Mouse (Mus musculus) NIH3T3 (cell line): ENCODE measurements around the gene Ctf1.

Experiments
- DNase-seq: peaks from one replicate; pipeline ENCODE4 v3.0.0-alpha.2; 2012; ENCODE audit warnings: low read depth

Gene Ctf1

DNA sequence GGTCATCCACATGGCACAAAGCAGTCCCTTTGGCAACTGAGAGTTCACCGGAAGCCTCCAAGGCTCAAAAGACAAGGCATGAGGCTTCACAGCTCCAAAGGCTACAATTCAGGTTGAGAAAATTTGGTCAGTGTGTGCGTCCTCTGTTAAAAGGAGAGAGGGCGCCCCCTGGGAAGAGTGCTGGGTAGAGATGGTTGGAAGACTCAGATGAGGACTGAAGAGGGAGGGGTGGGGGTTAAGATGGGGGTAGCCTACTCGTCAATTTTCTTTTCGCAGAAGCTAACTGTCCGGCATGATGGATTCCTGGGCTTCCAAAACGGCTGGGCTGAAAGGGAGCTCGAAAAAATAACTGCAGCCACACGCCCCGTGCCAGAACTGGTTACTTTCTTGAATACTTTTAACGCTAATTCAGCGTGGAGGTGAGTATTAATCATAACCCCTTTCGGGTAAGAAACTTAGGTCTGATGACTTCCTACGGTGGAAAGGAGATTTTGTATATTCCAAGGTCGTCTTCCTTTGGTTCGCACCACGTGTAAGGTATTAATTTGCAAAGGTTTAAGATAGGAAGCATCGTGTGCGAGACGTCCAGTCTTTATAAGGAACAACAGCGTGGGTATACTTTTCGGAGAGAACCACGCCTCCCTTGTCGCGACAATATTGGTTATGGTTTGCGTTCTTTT is 32.0 kb downstream of the Ctf1 start, which contains the start of gene Fbxl19:
Gene Fbxl19 (plus strand): TSS at position 178 of the 680 bp plus-strand sequence.
- DNase-seq = peak; percentile 87

DNA sequence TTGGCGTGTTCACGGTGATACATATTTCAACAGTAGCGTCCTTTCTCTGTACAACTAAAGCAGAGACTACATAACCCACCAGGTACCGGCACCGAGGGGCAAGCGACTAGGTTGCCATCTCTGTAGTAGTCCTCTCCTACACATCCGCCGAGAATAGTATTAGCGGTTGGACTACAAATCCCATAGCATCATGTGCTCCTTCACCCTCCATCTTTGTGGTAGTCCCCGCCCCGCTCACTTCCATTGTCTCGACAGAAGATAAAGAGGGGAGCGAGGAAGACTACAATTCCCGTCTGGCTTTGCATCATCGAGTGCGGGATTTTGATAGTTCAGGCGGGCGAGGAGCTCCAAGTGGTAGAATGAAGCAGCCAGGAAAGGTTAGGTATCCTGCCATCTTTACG is 32.7 kb downstream of the Ctf1 start:
- peak; percentile 94 for DNase-seq

DNA sequence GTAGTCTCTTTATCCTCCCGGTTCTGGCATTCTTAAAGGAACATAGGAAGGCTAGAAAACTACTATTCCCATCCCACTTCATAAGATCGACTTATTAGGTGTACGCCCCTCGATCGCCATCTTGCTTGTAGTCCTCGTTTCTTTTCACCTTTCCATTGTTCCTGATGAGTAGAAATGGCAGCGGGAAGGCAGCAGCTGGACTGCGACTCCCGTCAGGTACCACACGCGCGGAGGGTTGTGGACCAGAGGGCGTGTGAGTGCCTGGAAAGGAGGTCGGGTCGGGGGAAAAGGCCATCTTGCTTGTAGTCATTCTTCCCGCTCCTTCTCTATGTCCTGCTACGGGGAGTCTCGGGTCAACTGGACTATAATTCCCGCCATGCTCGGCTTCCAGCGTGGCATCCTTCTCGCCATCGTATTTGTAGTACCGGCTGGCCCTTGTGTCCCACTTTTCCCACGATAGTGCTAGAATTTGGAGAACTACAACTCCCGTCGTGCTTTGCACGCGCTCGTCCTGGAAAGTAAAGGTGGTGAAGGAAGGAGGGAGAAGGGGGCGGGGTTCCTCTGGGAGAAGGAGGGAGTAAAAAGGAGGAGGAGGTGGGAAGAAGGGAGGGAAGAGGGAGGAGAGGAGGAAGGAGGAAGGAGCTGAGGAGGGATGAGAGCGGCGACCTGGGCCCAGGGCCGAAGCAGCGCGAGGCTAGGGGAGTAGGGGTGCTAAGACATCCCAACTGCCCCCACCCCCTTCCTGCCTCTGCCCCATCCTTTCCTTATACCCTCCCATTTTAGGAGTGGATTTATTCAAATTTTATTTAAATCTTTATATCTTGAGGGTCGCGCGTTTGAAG is 33.3 kb downstream of the Ctf1 start:
- DNase-seq = peak; percentile 97

DNA sequence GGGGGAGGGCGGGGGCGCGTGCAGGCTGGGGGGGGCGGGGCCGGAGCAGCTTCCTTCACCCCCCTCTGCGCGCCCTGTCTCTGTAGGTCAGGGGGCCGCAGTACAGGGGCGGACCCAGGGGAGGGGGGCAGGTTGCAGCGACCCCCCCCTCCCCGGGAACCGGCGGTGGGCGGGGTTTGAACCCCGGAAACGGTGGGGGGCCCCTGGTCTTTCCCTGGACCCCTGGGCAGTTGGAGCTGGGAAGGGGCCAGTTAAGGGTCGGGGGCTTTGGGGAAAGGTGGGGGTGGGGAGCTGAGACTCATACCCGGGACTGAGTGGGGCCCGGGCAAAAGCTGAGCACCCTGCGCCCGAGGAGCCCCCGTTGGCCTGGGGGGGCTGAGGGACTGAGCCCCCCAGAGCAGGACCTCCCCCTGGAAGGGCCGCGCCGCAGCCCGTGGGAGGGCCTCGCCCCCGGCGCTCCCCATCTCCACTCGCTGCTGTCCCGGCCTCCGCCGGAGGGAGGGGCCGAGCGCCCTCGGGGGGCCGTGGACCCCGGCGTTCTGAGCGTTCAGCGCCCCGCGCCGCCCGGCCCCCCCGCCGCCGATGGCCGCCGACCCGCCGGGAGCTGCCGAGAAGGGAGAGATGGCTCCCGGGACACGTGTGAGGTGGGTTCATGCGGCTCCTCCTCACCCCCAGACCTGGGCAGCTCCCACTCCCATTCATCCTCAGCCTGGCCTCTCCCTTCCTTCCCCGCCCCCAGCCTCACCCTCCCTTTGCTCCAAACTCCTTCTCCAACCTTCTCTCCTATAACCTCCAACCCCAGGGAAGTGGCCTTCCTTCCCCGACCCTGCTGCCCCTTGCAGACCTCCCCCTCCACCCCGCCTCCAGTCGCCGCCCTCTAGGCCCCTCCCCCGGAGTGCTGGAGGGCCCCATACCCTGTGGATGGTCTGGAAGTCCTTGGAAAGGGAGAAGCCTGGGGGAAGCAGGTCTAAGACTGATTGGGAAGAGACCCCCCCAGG is 34.3 kb downstream of the Ctf1 start:
- no peak for DNase-seq

DNA sequence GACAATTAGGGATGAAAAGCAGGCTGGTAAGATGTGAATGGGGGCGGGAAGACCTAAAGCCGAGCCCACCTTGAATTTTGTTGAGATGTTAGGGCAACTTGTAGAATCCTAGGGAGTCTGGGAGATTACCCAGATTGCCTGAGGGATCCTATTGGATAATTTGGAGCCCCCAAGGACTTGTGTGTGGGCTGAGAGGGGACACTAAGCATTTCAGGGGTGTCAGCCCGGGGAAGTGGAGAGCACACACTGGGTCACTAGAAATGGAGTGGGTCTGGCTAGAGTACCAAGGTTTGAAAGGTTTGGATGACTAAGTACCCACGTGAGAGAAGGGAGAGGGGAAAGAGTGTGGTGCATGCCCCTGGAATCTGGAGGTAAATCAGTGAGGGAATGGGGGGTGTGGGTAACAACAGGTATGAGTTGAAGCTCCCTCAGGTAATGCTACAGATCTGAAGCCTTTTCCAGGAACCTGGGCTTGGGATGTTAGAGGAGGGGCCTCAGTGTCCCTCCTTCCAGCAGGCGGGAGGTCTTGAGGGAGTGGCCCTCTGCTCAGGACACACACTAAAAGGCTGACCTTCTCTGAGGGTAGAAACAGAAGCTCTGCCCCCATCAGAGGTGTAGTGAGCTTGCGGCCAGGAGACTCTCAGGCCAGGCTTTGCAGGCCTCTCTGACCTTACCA is 35.2 kb downstream of the Ctf1 start:
- no peak for DNase-seq

DNA sequence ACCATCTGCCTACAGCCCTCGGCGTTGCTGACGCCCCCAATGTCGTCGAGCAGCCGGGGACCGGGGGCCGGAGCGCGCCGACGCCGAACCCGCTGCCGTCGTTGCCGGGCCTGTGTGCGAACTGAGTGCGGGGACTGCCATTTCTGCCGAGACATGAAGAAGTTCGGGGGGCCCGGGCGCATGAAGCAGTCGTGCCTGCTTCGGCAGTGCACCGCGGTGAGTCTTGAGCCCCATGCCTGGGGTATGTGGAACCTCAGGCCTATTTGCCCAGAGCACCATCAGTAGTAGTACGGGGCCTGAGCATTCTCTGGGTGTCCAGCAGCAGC is 35.7 kb downstream of the Ctf1 start:
- DNase-seq = no peak

DNA sequence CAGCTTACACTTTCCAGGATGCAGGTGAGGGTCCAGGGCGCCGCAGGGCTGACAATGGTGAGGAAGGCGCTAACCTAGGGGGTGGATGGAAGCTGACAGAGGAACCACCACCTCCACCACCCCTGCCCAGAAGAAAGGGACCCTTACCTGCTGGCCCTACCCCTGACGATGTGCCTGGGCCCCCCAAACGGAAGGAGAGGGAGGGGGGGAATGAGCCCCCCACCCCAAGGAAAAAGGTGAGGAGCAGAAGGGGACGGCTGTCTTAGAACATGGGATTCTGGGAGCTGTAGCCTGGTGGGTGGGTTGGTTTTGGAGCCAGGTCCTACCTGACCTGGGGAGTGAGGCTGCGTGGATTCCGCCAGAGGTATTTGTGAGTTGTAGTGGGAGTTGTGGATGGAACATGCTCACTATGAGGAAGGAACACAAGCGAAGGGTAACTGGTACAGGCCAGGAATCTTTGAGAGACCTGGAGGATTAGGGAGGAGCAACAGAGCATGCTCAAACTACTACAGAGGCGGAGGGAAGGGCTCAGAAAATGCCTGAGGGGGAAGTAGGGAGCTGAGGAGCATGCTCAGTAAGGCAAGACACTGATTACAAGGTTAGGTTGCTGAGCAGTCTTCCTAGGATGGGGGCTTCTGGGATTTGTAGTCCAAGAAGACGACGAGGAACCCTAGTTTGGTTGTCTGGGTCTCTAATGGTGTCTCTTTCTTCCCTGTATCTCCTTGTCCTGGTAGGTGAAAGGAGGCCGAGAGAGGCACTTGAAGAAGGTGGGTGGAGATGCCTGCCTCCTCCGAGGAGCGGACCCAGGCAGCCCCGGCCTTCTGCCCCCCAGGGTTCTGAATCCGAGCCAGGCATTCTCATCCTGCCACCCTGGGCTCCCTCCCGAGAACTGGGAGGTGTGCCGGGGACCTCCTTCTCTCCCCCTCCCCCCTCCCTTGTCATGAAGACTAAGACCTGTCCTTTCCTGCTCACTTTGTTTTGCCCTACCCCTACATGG is 37.9 kb downstream of the Ctf1 start:
- no peak for DNase-seq

DNA sequence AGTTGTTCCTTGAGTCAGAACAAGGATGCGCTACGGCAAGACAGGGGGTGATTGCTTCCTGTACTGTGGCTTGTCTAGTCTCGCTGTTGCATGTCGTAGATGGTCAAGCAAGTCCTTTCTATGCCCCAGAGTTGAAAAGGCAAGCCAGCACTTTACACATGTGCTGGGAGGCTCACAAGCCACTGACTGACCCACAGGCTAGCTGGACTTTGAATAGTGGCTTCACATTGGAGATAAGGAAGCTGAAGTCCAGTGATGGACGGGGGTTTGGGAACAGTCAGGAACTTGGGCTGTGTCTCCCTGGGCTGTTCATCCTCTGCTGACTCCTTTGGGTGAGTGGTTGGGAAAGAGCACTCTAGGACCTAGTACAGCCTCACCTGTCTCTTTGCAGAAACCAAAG is 39.1 kb downstream of the Ctf1 start:
- no peak for DNase-seq

DNA sequence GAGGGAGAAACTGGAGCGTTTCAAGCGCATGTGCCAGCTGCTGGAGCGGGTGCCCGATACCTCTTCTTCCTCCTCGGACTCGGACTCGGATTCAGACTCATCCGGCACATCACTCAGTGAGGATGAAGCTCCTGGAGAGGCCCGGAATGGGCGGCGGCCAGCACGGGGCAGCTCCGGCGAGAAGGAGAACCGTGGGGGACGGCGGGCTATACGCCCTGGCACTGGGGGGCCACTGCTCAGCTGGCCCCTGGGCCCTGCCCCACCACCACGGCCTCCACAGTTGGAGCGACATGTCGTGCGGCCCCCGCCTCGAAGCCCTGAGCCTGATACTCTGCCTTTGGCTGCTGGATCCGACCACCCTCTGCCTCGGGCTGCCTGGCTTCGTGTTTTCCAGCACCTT is 39.5 kb downstream of the Ctf1 start:
- no peak for DNase-seq

DNA sequence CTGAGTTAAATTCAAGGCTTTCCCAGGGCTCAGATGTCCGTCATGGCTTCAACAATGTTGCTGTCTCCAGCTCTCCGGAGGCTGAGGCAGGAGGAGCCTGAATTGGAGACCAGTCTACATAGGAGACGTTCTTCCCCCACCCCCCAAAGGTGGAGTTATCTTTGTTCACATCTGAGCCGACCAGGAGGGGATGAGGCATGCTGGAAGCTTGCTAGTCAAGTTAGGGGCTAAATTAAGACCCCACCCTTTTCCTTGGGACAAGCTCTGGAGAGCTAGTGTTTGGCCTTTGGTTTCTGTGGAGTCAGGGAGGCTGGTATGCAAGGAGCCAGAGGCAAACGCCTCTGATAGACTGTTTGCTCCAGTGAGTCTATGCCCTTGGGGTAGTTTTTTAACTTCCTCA is 40.6 kb downstream of the Ctf1 start:
- no peak for DNase-seq

DNA sequence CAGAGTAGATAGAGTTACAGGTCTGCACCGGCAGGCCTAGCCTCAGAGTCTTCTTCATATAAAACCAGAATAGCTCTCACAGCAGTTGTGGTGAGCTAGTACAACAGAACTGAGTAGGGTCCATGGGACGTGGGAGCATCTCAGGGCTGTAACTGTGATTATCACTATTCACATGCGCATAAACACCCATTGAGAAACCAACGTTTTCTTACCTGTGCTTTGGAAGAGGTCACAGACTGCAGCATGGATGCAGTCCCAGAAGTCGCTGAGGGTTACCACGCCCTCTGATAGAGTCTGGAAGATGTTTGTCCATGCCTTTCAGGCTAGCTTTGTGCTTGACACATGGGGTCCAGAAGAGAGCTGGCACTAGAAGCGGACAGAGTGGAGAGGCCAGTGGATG is 41.2 kb downstream of the Ctf1 start:
- DNase-seq = no peak

DNA sequence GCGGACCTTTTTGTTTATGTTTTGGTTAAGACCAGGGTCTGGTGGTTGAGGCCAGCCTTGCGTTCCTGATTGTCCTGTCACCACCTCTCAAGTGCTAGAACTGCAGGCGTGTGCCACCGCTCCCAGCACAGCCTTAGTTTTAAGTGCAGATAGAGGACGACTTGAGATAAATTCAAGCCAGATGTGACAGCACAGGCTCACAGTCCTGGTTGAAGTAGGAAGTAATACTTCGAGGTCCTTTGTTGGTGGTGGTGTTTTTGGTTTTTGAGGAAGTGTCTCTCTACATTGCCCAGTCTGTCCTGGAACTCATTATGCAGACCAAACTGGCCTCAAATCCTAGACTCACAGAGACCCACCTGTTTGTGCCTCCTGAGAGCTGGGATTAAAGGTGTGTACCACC is 47.2 kb downstream of the Ctf1 start:
- DNase-seq = no peak

DNA sequence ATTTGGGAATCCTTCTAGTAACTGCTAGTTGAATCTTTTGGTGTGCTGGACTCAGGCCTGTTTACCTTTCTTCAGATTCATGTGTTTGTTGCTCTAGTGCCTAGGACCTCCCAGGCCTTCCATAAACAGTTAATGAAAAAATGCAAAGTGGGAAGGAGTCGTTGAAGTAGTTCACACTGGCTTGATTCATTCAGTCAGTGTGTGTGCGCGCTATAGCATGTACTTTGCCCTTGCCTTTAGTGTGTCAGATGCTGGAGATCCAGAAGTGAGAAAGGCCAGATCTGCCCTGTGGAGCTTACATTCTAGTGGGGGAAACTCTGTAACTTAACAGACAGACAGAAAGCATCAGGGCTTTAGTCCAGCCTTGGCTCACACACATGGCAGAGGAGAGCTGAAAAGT is 47.9 kb downstream of the Ctf1 start:
- DNase-seq = no peak

DNA sequence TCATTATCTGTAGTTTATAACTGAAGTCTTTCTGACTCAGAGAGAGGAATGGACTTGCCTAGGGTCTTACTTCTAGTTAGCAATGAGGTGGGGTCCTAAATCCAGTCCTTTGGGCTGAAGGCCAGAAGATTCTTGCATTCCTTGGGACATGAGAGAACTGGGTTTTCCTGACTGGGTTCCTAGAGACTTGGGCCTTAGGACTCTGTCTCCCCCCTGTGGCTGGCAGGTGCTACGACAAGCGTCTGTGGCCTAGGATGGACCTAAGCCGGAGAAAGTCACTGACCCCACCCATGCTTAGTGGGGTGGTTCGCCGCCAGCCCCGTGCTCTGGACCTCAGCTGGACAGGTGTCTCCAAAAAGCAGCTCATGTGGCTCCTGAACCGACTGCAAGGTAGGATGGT is 48.5 kb downstream of the Ctf1 start:
- peak; percentile 83 for DNase-seq

DNA sequence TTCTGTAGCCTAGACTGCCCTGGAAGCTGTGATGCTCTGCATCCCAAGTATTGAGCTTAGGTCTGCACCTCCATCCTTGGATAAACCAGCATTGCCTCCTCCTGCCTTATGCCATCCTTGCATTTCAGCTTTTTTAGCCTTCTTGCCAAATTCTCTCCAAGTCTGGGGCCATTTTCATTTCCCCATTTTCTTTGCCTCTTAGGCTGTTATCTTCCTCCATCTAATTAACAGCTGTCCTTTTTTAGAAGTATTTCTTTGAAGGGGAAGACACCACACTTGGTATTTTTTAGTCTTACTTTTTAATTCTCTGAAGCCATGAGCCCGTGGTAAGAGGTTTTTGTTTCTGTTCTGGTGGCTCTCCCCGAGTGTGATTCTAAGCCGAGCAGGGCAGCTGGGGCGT is 51.1 kb downstream of the Ctf1 start:
- no peak for DNase-seq

DNA sequence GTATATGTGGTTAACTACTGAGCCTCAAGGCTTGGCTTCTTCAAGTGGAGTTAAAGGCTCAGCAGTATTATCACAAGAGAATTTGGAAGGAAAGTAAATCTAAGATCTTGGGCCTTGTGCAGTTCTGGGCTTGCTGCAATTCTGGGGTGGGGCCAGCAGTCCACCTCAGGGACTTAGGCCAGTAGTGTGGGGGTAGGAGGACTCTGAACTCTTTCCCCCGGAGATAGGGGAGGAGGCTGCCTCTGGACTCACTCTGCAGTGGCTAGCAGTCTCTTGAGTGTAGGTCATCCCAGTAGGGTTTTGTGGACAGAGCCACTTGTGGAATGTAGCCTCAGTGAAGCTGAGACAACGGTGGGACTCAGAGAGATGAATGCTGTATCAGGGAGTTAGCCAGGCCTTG is 53.2 kb downstream of the Ctf1 start:
- no peak for DNase-seq

DNA sequence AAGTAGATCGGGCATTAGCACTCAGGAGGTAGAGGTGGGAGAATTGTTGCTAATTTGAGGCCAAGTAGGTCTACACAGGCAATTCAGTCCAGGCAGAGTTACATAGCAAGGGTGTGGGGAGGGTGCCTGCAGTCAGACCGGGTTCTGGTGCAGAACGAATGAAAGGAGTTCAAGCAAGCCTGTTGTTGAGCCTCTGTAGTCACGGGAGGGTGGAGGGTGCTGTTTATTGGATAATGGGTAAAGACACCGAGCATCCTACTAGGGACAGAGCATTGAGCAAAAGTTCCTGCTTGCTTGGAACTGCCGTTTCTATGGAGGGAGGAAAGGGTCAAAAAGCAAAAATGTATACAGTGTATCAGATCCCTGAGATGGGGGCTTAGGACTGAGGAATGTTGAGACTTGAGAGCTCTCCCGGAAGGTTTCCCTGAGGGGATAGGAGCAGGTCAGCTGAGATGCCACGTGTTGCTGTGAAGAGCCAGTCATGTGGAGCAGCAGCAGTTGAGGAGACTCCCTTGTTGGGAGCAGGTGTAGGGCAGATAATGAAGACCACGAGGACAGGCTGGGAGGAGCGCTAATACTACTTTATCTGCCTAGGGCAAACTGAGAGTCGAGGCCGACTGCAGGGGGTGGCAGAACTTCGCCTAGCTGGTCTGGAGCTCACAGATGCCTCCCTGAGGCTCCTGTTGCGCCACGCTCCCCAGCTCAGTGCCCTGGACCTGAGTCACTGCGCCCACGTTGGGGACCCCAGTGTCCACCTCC is 54.5 kb downstream of the Ctf1 start:
- DNase-seq = no peak
